Mouse (Mus musculus) bone marrow, adult 2 months (tissue): ENCODE results near the gene Glp2r.

ENCODE experiments used
- CTCF ChIP-seq: fragments of 200-500 bp; IDR thresholded peaks from 2 replicates; pipeline ENCODE4 v1.5.1; 2011; ENCODE audit warnings: low read length, control low read depth; ENCODE audit not compliant: control insufficient read depth, insufficient read depth
- POLR2A ChIP-seq: fragments of 200-500 bp; IDR thresholded peaks from 2 replicates; pipeline ENCODE4 v1.6.1; 2011; ENCODE audit warnings: low read depth, mild to moderate bottlenecking, control low read depth, low read length, borderline replicate concordance; ENCODE audit not compliant: control insufficient read depth

DNA sequence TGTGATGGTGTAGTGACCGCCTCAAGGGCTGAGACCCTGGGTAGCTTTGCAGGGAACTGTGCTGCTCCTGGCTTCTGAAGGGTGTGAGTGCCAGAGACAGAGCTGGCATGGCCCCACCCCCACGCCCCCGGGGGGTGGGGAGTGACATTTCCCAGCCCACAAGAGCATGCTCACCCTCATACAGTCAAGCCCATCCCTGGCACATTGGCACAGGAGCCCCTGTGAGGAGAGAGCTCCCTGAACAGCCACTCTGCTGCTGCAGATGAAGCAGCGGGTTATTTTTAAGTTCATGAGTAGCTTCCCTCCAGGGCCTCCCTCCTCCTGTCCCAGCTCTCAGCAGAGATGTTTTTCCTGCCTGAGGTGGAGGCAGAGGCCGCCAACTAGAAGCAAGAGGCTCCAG is 98.8 kb downstream of the Glp2r start:
- TF ChIP-seq CTCF (no peak), POLR2A (no peak)
